Mouse (Mus musculus): ENCODE data around the gene Gon4l.

GRCm38 (mm10) chr3:88939749-88940148, 104.7 kb downstream of the Gon4l start:
- TF ChIP-seq CTCF (IDR thresholded peaks at IDR 0.05; ENCODE audit: control insufficient read depth, insufficient read depth, insufficient read length) (peak; percentile 1), MYOG (IDR thresholded peaks at IDR 0.05; ENCODE audit: control insufficient read depth, extremely low read depth, insufficient read length) (no peak), MAX (IDR thresholded peaks at IDR 0.05) (no peak)

Measured in C2C12 (cell line).